Mouse (Mus musculus) embryonic facial prominence, embryonic 10.5 days (tissue): Measurements from ENCODE around the gene Itgae. TPM values are rescaled to one million over a fixed set of nuclear protein-coding genes. Genes with fewer than 3 reads are reported as not detected.

Experiments used
- DNase-seq: peaks from one replicate; pipeline ENCODE4 v3.0.0-alpha.2; 2017; ENCODE audit warnings: low spot score
- H3K27ac ChIP-seq: fragments of 300-500 bp; sonication (generic); replicated peaks from 2 replicates; pipeline ENCODE4 v1.5.1; 2016; ENCODE audit warnings: mild to moderate bottlenecking
- H3K27me3 ChIP-seq: fragments of 300-500 bp; sonication (generic); replicated peaks from 2 replicates; pipeline ENCODE4 v1.6.1; 2016; ENCODE audit warnings: low read depth, mild to moderate bottlenecking; ENCODE audit not compliant: poor library complexity, severe bottlenecking
- H3K36me3 ChIP-seq: fragments of 300-500 bp; sonication (generic); replicated peaks from 2 replicates; pipeline ENCODE4 v1.6.1; 2016; ENCODE audit warnings: mild to moderate bottlenecking, moderate library complexity
- H3K4me1 ChIP-seq: fragments of 300-500 bp; sonication (generic); 2 replicates; pipeline ENCODE4 v1.6.1; 2016
- H3K4me3 ChIP-seq: fragments of 300-500 bp; sonication (generic); 2 replicates; pipeline ENCODE4 v1.5.1; 2016; ENCODE audit warnings: mild to moderate bottlenecking, moderate library complexity
- H3K9me3 ChIP-seq: fragments of 300-500 bp; sonication (generic); 2 replicates; pipeline ENCODE4 v1.6.1; 2016; ENCODE audit warnings: mild to moderate bottlenecking
- WGBS: fragments of 180-500 bp; shearing (Covaris S2); methylation state at CpG from one replicate; pipeline ENCODE4 v1.1.7; 2016; 5-methylcytosine and 5-hydroxymethylcytosine counted together
- polyA plus RNA-seq: library from polyadenylated mRNA; unstranded; fragments of >200 nt; fragmentation: Nextera tagmentation; extraction: Ambion mirVana; gene quantifications from 2 replicates; pipeline ENCODE4 v1.2.1, GENCODE M21; 2016

Gene Itgae
- polyA plus RNA-seq, 1 experiment from 2014 or later, result 0.45 TPM

DNA sequence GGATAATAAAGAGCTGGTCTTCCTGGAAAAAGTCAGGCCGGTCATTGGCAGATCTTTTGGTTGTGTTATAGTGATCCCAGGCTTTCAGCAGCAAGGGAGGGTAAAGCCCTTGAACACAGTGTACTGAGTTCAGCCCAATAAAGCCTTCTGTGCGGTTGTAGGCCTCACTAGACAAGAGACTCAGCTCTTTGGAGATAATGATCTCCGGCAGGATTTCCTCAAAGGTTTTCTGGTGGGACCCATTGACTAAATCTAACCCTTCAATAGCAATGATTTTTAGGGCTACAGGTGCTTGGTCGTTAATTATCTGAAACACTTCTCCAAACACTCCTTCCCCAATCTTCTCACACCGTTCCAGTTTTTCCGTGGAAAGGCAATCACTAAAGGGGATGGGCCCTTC is 46.2 kb downstream of the Itgae start:
- peaks cover 38% of the 10 kb centered on the region for H3K4me1 ChIP-seq
- WGBS, result 93% methylated on average over 6 of the region's 6 CpGs
- H3K36me3 ChIP-seq, result peaks cover 53% of the 10 kb centered on the region
- no peak for DNase-seq
- peak overlapping the region; percentile 85 for H3K4me3 ChIP-seq
- H3K9me3 ChIP-seq, result peaks cover 24% of the 10 kb centered on the region; the same call in 1 of the 2 replicates
- H3K27me3 ChIP-seq, result no peaks in the 10 kb centered on the region
- no peak overlapping the region for H3K27ac ChIP-seq

DNA sequence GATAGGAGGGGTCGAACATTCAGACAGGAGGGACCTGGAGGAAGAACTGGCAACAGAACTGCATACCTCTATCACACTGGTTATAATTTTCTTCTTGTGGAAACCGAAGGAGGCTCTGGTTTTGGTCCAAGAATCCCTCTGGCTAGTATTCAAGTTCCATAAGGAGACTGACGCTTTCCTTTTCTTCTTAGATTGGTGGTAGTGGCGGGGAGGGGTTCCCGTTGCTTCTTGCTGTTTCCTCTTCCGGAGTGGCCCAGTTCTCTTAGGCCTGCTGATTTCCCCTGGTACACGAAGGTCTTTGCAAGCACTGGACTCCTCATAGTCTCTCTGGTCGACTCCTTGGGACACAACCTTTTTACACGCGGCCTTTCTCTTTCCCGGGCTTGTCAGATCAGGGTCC is 46.7 kb downstream of the Itgae start:
- Histone ChIP-seq H3K4me3 (peak overlapping the region; percentile 85), H3K36me3 (peaks cover 48% of the 10 kb centered on the region), H3K9me3 (peaks cover 24% of the 10 kb centered on the region; the same call in 1 of the 2 replicates), H3K4me1 (peaks cover 38% of the 10 kb centered on the region), H3K27ac (peak overlapping the region; percentile 92; the same call in 1 of the 2 replicates), H3K27me3 (no peaks in the 10 kb centered on the region)
- DNase-seq, result no peak
- WGBS, result 49% methylated on average over 11 of the region's 11 CpGs

DNA sequence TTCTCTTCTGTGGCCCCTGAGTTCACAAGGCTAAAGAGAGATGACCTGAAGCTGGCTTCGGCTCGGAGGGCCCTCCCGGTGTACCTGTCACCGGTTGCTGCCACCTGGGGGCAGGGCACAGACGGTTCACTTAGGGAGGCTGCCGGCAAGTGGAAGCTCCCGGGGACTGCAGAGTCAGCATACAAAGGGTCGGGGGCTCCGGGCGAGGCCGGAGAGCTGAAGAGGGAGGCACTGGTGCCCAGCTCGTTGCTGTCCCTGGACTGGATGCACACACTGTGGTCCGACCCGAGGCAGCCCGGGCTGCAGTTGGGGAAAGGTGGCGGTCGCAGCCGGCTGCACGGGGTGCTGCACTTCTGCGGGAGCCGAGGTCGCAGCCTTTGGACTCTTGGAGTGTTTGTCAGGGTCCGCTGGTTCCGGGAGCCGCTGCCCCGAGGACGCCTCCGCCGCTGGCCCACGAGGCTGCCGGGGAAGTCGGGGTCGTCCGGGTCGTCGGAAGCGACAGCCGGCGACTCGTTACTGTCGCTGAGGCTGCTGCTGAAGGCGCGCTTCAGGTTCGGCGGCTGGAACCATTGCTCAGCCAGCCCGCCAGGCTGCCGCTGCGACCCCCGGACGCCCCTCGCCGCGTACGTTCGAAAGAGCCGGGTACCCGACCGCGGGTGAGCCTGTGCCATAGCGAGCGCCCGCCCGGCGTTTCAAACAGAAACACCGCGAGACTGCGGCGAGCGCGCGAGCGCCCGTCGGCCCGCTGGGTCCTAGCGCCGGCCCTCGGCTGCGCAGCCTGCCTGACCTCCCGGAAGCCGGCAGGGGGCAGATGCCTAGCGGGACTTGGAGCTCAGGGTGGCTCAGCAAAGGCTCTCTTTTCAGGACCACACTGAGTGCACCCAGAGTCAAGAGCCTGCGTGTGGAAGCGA is 47.5 kb downstream of the Itgae start, which contains the start of gene Haspin:
Gene Haspin (minus strand): TSS at position 704 of the 911 bp plus-strand sequence.
- peak within 1 kb of the TSS; percentile 85 for H3K4me3 ChIP-seq
- H3K27ac ChIP-seq, result peak within 1 kb of the TSS; percentile 92
- H3K36me3 ChIP-seq, result peaks cover 41% of the 10 kb centered on the region
- WGBS, result under 1% methylated on average over 84 of the region's 84 CpGs
- H3K4me1 ChIP-seq, result peaks cover 38% of the 10 kb centered on the region
- H3K9me3 ChIP-seq, result peaks cover 18% of the 10 kb centered on the region; the same call in 1 of the 2 replicates
- DNase-seq, result peak; percentile 96
- no peaks in the 10 kb centered on the region for H3K27me3 ChIP-seq

DNA sequence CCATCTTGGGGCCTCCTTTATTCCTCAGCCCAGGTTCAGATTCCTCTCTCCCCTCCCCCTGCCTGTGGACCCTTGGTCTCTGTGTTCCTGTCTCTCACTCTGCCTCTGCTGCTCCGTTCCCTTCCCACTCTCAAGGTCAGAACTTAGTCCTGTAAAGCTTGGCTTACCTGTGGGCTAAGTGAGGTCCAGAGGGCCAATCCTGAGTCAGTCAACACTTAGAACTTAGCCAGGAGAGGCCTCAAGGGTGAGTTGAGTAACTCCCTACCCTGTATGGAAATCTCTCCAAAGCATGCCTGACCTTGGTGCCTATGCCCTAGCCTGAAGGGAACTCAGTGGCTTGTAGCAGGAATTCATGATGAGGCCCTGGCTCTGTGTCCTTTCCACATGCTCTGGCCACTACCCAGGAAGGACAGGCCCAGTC is 53.9 kb downstream of the Itgae start:
- 79% methylated on average over 1 of the region's 1 CpGs for WGBS
- no peaks in the 10 kb centered on the region for H3K27me3 ChIP-seq
- H3K9me3 ChIP-seq, result no peaks in the 10 kb centered on the region
- peaks cover 8% of the 10 kb centered on the region for H3K4me1 ChIP-seq
- no peak overlapping the region for H3K4me3 ChIP-seq
- no peak overlapping the region for H3K27ac ChIP-seq
- no peaks in the 10 kb centered on the region for H3K36me3 ChIP-seq
- no peak for DNase-seq

DNA sequence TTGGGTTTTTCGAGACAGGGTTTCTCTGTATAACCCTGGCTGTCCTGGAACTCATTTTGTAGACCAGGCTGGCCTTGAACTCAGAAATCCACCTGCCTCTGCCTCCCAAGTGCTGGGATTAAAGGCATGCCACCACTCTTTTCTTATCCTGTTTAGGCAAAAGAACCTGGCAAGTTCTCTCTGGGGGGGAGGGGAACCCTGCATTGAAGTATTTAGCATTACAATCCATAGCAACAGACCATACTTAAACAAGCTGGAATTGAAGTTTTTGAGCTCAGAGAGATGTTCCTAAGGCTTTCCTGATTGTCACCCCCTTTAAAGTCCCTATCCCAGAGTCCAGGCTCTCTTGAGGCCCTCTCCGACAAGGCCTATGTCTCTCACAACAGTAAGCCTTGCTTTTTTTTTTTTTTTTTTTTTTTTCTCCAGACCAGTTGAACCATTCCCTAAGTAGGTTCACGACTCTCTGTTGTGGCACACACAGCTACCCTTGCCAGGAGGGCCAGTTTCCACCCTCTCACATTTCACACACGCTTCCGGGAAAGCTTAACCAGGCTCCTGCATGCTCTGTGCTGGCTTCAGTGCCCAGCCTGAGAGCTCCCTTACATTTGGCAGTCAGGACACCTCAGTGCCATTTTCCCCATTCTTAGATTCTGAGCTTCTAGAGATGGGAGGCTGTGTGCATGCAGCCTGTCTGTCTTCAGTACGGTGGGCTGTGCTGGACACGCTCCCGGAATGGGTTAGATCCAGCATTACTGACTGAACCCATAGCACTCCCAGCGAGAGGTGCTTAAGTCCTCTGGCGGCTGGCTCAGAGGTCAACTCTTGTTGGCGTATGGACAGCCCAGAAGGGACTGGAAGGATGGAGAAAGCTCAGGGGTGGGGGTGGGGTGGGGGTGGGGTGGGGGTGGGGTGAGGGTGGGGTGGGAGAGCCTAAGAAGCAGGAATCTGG is 55.9 kb downstream of the Itgae start:
- no peak for DNase-seq
- no peak overlapping the region for H3K4me3 ChIP-seq
- 63% methylated on average over 11 of the region's 11 CpGs for WGBS
- H3K9me3 ChIP-seq, result no peaks in the 10 kb centered on the region
- peaks cover 8% of the 10 kb centered on the region for H3K4me1 ChIP-seq
- H3K27me3 ChIP-seq, result no peaks in the 10 kb centered on the region
- no peaks in the 10 kb centered on the region for H3K36me3 ChIP-seq
- H3K27ac ChIP-seq, result no peak overlapping the region

DNA sequence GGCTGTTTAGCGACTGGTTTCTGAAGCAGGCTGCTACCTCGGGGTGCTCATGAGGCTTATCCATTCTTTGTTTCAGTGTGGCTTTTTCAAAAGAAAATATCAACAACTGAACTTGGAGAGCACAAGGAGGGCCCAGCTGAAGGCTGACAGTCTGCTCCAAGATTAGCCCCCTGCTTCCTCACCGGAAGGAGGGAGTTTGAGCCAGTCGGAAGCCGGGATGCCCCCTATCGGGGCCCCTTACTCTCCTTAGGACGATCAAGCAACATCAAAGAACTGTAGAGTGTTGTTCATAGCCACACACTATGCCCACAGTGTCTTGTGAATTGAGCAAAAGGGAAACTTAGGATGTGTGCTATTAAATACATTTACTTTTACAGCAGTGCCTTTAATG is 56.6 kb downstream of the Itgae start:
- 61% methylated on average over 7 of the region's 7 CpGs for WGBS
- Histone ChIP-seq H3K9me3 (no peaks in the 10 kb centered on the region), H3K4me3 (no peak overlapping the region), H3K27me3 (no peaks in the 10 kb centered on the region), H3K4me1 (peaks cover 8% of the 10 kb centered on the region), H3K27ac (no peak overlapping the region), H3K36me3 (no peaks in the 10 kb centered on the region)
- no peak for DNase-seq

DNA sequence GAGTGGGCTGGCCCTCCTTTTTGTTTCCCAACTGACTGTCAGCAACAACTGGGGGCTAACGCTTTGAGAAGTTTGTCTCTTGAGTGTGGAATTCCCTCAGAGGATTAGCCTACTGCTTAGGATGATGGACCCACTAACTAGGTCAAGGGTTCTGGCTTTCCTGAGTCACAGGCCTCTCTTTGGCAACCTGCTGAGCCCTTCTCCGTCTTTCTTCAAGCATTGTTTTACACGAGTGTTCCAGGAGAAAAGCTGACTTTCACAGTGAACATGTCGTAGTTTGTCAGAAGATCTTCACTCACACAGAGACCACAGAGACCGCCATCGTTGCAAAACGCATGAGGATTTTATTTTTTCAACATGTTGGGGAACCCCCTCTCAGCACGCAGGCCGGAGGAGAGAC is 57.8 kb downstream of the Itgae start:
- Histone ChIP-seq H3K9me3 (no peaks in the 10 kb centered on the region), H3K4me1 (peaks cover 8% of the 10 kb centered on the region), H3K4me3 (no peak overlapping the region), H3K36me3 (no peaks in the 10 kb centered on the region), H3K27me3 (no peaks in the 10 kb centered on the region), H3K27ac (no peak overlapping the region)
- 81% methylated on average over 9 of the region's 9 CpGs for WGBS
- DNase-seq, result no peak

DNA sequence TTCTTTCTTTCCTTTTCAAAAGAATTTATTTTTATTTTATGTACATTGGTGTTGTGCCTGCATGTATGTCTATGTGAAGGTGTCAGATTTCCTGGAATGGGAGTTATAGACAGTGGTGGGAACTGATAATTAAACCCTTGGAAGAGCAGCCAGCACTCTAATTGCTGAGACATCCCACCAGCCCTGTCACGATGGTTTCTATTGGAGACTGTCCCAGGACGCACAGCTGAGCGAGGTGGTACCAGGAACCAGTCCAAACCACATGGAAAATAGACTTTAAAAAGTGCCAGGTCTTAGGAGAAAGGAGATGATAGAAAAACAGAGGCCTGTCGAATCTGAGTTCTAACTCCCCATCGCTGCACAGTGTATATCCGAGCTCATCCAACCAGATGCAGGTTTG is 64.7 kb downstream of the Itgae start:
- Histone ChIP-seq H3K4me3 (no peak overlapping the region), H3K9me3 (no peaks in the 10 kb centered on the region), H3K27ac (no peak overlapping the region), H3K27me3 (peaks cover 32% of the 10 kb centered on the region), H3K36me3 (no peaks in the 10 kb centered on the region), H3K4me1 (peaks cover 2% of the 10 kb centered on the region)
- no peak for DNase-seq
- 78% methylated on average over 6 of the region's 6 CpGs for WGBS

DNA sequence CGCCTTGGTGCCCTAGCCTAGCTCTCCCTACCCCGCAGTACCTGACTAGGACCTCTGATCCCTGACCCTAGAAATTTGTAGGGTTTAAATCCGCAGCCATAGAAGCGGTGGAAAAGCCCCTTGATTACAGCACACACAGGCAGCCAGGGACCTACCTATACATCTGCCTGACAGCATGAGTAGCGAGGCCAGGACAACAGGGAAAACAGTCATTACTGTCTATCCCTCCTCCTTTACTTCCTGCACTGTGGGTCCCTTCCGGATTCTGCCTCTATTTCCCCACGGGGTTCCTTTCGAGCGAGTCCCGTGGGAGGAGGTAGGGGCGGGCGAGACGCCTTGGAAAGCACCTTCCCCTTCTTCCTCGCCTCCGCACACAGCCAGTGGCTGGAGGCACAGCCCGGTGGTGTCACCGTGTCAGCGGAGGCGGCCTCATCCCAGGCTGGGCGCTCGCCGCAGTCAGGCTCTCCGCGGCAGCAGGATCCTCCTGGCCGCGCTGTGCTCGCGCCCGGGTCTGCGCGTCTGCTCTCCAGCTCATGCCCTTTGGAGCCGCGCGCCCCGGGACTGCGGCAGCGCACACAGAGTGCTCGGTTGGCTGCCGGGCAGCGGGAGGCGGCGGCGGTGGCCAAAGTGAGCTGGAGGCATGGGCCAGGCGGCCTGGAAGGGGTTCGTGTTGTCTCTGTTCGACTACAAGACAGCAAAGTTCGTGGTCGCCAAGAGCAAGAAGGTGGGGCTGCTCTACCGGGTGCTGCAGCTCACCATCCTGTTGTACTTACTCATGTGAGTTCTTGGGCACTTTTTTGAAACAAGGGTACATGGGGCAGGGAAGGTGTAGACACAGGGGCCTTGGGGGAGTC is 69.8 kb downstream of the Itgae start, which contains the start of gene P2rx5:
Gene P2rx5 (plus strand): TSS at position 465 of the 854 bp plus-strand sequence.
- DNase-seq, result peak; percentile 71
- Histone ChIP-seq H3K9me3 (no peaks in the 10 kb centered on the region), H3K36me3 (no peaks in the 10 kb centered on the region), H3K27ac (no peak within 1 kb of the TSS), H3K4me1 (peaks cover 15% of the 10 kb centered on the region), H3K4me3 (peak within 1 kb of the TSS; percentile 62), H3K27me3 (peaks cover 50% of the 10 kb centered on the region)
- 3% methylated on average over 49 of the region's 49 CpGs for WGBS

DNA sequence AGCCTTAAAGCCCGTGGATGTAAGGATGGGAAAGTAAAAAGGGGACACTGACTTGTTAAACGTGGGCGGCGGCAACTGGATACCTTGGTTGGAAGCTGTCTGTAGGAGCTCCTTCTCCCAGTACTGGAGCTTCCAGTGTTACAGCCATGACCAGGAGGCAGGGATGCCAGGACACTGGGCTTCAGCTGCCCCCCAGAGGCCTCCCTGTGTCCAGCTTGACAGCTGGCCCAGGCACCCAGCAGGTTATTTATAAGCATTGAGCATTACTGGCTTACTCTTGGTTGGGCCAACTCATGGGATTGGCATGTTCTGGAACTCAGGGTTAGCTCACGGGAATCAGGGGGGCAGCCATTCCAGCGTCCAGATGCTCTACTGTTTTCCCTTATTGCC is 70.4 kb downstream of the Itgae start:
- Histone ChIP-seq H3K9me3 (no peaks in the 10 kb centered on the region), H3K36me3 (no peaks in the 10 kb centered on the region), H3K27me3 (peaks cover 50% of the 10 kb centered on the region), H3K27ac (no peak overlapping the region), H3K4me1 (peaks cover 15% of the 10 kb centered on the region), H3K4me3 (peak overlapping the region; percentile 62)
- no peak for DNase-seq
- WGBS, result 31% methylated on average over 6 of the region's 6 CpGs

DNA sequence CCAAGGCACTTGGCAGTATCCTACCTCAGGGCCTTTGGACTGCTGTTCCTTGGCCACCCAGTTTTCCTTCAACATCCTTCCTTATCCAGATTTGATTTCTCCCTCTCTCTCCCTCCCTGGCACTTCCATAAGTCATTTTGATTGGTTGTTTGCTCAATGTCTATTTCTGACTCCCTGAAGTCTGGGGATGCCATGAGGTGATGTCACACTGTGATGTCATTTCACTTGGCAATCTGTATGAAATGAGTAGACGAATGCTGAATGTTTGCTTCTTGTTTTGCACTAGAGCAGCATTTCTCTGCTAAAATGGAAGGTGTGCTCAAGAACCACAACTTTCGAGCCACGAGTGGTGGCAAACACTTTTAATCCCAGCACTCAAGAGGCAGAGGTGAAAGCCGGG is 71.2 kb downstream of the Itgae start:
- DNase-seq, result no peak
- H3K4me1 ChIP-seq, result peaks cover 15% of the 10 kb centered on the region
- H3K4me3 ChIP-seq, result no peak overlapping the region
- peaks cover 50% of the 10 kb centered on the region for H3K27me3 ChIP-seq
- 91% methylated on average over 4 of the region's 4 CpGs for WGBS
- H3K36me3 ChIP-seq, result no peaks in the 10 kb centered on the region
- no peaks in the 10 kb centered on the region for H3K9me3 ChIP-seq
- no peak overlapping the region for H3K27ac ChIP-seq

DNA sequence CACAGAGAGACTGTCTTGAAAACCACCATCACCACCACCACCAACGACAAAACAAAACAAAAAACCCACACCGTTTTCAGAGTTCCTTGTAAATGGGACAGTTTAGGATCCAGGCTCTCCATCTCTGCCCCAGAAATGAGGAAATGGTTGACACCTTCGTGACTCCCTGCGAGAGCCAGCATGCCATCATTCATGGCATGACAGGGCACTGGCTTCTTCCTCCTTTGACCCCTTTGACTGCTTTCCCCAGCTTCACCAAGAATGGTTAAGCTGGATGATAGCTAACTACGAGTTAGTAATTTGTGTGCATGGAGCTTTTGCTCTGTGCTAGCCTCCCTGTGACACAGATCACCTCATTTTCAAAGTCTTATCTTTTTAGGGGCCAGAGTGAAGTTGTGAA is 71.9 kb downstream of the Itgae start:
- no peak overlapping the region for H3K27ac ChIP-seq
- H3K4me1 ChIP-seq, result peaks cover 15% of the 10 kb centered on the region
- no peak overlapping the region for H3K4me3 ChIP-seq
- no peaks in the 10 kb centered on the region for H3K36me3 ChIP-seq
- no peaks in the 10 kb centered on the region for H3K9me3 ChIP-seq
- 84% methylated on average over 5 of the region's 5 CpGs for WGBS
- H3K27me3 ChIP-seq, result peaks cover 45% of the 10 kb centered on the region
- DNase-seq, result no peak
